Mouse (Mus musculus) bone marrow macrophage, adult 2 months (primary cell): ENCODE measurements around the gene Ppp1r1b. TPM values are rescaled to one million over a fixed set of nuclear protein-coding genes. Genes with fewer than 3 reads are reported as not detected.
A peak's percentile ranks its signal among the peaks of the same experiment; 100 is the strongest.

Experiments
- H3K27ac ChIP-seq: 2 replicates; pipeline ENCODE4 v1.5.1; 2012; ENCODE audit warnings: low read depth, low read length; ENCODE audit not compliant: insufficient read depth
- H3K4me1 ChIP-seq: 2 replicates; pipeline ENCODE4 v1.6.1; 2012; ENCODE audit warnings: low read length; ENCODE audit not compliant: control insufficient read depth, insufficient read depth
- H3K4me3 ChIP-seq: 2 replicates; pipeline ENCODE4 v1.5.1; 2012; ENCODE audit warnings: mild to moderate bottlenecking, low read length, moderate library complexity; ENCODE audit not compliant: insufficient read depth
- CTCF ChIP-seq: IDR thresholded peaks from 2 replicates; pipeline ENCODE4 v1.5.1; 2012; ENCODE audit warnings: low read depth, mild to moderate bottlenecking, low read length, moderate library complexity
- POLR2A ChIP-seq: IDR thresholded peaks from 2 replicates; pipeline ENCODE4 v1.6.1; 2012; ENCODE audit warnings: mild to moderate bottlenecking, low read depth, low read length, borderline replicate concordance
- polyA plus RNA-seq: library from polyadenylated mRNA; stranded (reverse); fragments of >200 nt; gene quantifications from 2 replicates; pipeline ENCODE4 v1.2.4, GENCODE M21; 2012; ENCODE audit not compliant: missing spikeins, insufficient read depth, insufficient read length

The Ppp1r1b gene
- polyA plus RNA-seq, 1 experiment, result not detected

GRCm38 (mm10) chr11:98345253-98345652, 3.0 kb upstream of the Ppp1r1b start:
- Histone ChIP-seq H3K4me3 (no peak overlapping the region), H3K27ac (no peak overlapping the region), H3K4me1 (no peaks in the 10 kb centered on the region)
- TF ChIP-seq CTCF (peak; percentile 69), POLR2A (no peak)

- H3K27ac ChIP-seq, result no peak overlapping the region
- TF ChIP-seq POLR2A, result no peak
- TF ChIP-seq CTCF, result no peak
- no peaks in the 10 kb centered on the region for H3K4me1 ChIP-seq
- no peak overlapping the region for H3K4me3 ChIP-seq
These were observed 2.0 kb upstream of the Ppp1r1b start for GRCm38 (mm10) chr11:98346168-98346567.

- TF ChIP-seq CTCF (no peak), POLR2A (no peak)
- H3K4me3 ChIP-seq, result no peak overlapping the region
- no peaks in the 10 kb centered on the region for H3K4me1 ChIP-seq
- no peak overlapping the region for H3K27ac ChIP-seq
These were observed 670 bp upstream of the Ppp1r1b start for GRCm38 (mm10) chr11:98347385-98348082.

GRCm38 (mm10) chr11:98349308-98349707, 1.1 kb downstream of the Ppp1r1b start:
- TF ChIP-seq CTCF, result no peak
- TF ChIP-seq POLR2A, result no peak
- no peak overlapping the region for H3K4me3 ChIP-seq
- H3K4me1 ChIP-seq, result no peaks in the 10 kb centered on the region
- no peak overlapping the region for H3K27ac ChIP-seq

GRCm38 (mm10) chr11:98352272-98352990, 4.2 kb downstream of the Ppp1r1b start:
- H3K4me1 ChIP-seq, result peaks cover 11% of the 10 kb centered on the region
- H3K27ac ChIP-seq, result no peak overlapping the region
- TF ChIP-seq POLR2A (no peak), CTCF (no peak)
- no peak overlapping the region for H3K4me3 ChIP-seq

- Histone ChIP-seq H3K4me1 (peaks cover 11% of the 10 kb centered on the region), H3K4me3 (no peak overlapping the region), H3K27ac (no peak overlapping the region)
- no peak for TF ChIP-seq POLR2A
- no peak for TF ChIP-seq CTCF
These were observed 5.5 kb downstream of the Ppp1r1b start for GRCm38 (mm10) chr11:98353651-98354211.

GRCm38 (mm10) chr11:98354445-98354844, 6.2 kb downstream of the Ppp1r1b start:
- no peak overlapping the region for H3K4me3 ChIP-seq
- TF ChIP-seq POLR2A (no peak), CTCF (no peak)
- peaks cover 15% of the 10 kb centered on the region for H3K4me1 ChIP-seq

GRCm38 (mm10) chr11:98355732-98356299, 7.6 kb downstream of the Ppp1r1b start:
- Histone ChIP-seq H3K4me1 (peaks cover 28% of the 10 kb centered on the region), H3K4me3 (no peak overlapping the region), H3K27ac (no peak overlapping the region)
- peak; percentile 86 for TF ChIP-seq CTCF
- TF ChIP-seq POLR2A, result no peak

More at GRCm38 (mm10) chr11:98354445-98354844, 6.2 kb downstream of the Ppp1r1b start:
- H3K27ac ChIP-seq, result no peak overlapping the region

GRCm38 (mm10) chr11:98356625-98357394, 8.6 kb downstream of the Ppp1r1b start:
- H3K4me3 ChIP-seq, result no peak overlapping the region
- TF ChIP-seq CTCF (no peak), POLR2A (no peak)
- H3K27ac ChIP-seq, result 0 out of 2 replicates have a peak overlapping the region, but pooled peaks have one; percentile 61

More at GRCm38 (mm10) chr11:98356625-98357394, 8.6 kb downstream of the Ppp1r1b start:
- H3K4me1 ChIP-seq, result peaks cover 33% of the 10 kb centered on the region
